Mouse (Mus musculus): ENCODE data around the gene Gm21994. TPM values are rescaled to one million over a fixed set of nuclear protein-coding genes. Genes with fewer than 3 reads are reported as not detected.
"Not testable (repeated sequence)": the region's sequence is repeated elsewhere in the genome, so short reads cannot be mapped to it uniquely, and the experiment has no call there.

Gene Gm21994
- total RNA-seq (2022): 10 to 100 TPM in 2 of 4 experiments, 1 to 10 TPM in 2; 6.2 to 11.5 (median 9.0) TPM

- DNase-seq (ENCODE audit: low spot score in 2 of 2): not testable (repeated sequence)
These were observed at the start of gene Gm21994 for GRCm38 (mm10) chr2:150255491-150255890. Gene Gm21994 (minus strand): TSS chr2:150255591.

GRCm38 (mm10) chr2:150299096-150299495 lies 43.7 kb upstream of the Gm21994 start:
- DNase-seq (ENCODE audit: low spot score in 2 of 2): no peak

DNA sequence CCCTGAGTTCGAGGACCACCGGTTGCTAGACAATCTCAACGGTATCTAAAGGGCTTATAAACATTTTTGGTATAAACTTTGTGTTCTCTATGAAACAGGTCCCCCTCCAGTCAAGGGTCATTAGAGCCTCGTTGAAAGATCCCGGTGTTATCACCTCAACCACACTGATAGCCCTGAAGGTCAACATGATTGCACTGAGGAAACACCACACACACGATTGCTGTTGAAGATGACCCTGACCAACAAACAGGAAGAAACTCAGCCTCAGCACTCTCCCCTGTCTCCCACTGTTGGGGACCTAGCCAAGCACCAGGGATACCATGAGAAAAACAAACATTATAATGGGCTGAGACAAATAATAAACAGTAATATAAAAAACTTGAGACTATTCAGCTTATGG lies 38.3 kb upstream of the Gm21994 start:
- no peak for DNase-seq (ENCODE audit: low spot score in 2 of 2)

- not testable (repeated sequence) for DNase-seq (ENCODE audit: low spot score in 2 of 2)
These were observed 1.9 kb upstream of the Gm21994 start, which contains the start of gene Gm14124 for GRCm38 (mm10) chr2:150257291-150257690. Gene Gm14124 (plus strand): TSS chr2:150257517.

- not testable (repeated sequence) for DNase-seq (ENCODE audit: low spot score in 2 of 2)
These were observed 1.5 kb upstream of the Gm21994 start for GRCm38 (mm10) chr2:150256861-150257260.

GRCm38 (mm10) chr2:150243211-150243610 lies 12.2 kb downstream of the Gm21994 start:
- no peak for DNase-seq (ENCODE audit: low spot score in 2 of 2)

GRCm38 (mm10) chr2:150223263-150223662 lies 32.1 kb downstream of the Gm21994 start:
- not testable (repeated sequence) for DNase-seq (ENCODE audit: low spot score in 2 of 2)

DNA sequence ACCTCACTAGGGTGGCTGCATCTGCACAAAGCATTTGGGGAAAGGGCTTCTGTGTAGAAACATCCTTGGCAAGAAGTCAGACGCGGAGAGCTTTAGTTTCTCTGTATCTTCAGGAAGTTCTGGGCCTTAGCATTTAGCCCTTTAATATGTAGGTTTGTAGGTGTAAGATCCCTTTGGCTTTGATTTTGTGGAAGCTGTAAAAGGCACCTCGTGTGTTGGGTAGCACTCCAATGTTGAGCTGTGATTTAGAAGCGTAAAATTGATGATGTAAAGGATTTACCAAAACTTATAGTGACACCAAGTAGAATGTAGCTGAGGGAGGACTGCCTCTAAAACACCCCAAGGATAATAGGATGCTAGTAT lies 37.0 kb downstream of the Gm21994 start:
- not testable (repeated sequence) for DNase-seq (ENCODE audit: low spot score in 2 of 2)

DNA sequence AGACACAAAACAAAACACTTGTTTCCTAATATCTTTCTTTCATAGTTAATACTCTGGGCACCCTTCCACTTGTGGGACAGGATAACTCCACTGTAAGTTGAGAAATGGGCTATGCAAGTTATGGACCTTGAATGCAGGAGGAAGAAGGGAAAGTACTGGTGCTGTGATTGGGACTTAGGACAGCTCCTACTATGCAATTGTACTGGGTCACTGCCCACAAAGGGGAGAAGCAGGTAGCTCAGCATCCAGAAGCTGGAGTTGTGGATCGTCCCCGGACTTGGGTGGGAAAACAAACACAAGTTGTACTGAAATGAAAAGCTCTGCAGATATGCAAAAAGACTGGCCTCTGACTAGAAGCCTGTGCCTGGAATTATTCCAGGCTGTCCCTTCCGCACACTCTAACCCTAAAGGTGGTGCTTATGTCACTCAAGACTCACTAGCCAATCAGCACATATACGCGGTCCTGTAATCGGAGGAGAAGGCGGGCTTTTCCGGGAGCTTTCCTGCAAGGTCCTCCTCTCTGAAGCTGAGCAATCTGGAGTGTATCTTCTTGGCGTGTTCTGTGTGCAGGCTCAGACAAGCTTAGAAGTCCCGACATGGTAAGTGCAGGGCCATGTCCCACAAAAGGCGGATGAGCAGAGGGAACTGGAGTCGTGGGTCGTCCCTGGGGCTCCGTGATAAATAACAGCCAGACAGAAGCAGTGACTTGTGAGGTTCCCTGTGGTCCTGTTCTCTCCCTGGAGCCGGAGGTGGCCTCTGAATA lies 37.6 kb downstream of the Gm21994 start, which contains the start of gene Zfp937:
Gene Zfp937, plus strand, starts transcription at position 474 of the 763 bp plus-strand sequence.
- DNase-seq (ENCODE audit: low spot score in 2 of 2): peak; percentile 85

Other genes starting within 250 kb of the Gm21994 start
- gene Zfp120, start 118.9 kb downstream of the Gm21994 start, total RNA-seq (2022): 10 to 100 TPM in 3 of 4 experiments, 1 to 10 TPM in 1; 9.8 to 14.7 (median 13.2) TPM
- not detected for gene Gm10770, start 75.9 kb downstream of the Gm21994 start, total RNA-seq (2022)
- gene Gm14139, start 73.8 kb downstream of the Gm21994 start, total RNA-seq (2022): not detected
- 10 to 100 TPM in 3 of 4 experiments, 1 to 10 TPM in 1; 9.6 to 13.2 (median 11.5) TPM for gene Zfp937, start 37.5 kb downstream of the Gm21994 start, total RNA-seq (2022)
- gene Gm14124, start 1.9 kb upstream of the Gm21994 start, total RNA-seq (2022): under 1 TPM; 0.11 to 0.54 (median 0.26) TPM
- gene Gm10130, start 68.1 kb upstream of the Gm21994 start, total RNA-seq (2022): 1 to 10 TPM in 2 of 4 experiments, not detected in 2; 1.9 to 2.1 TPM
- 10 to 100 TPM; 10.5 to 11.8 (median 11.0) TPM for gene 3300002I08Rik, start 107.2 kb upstream of the Gm21994 start, total RNA-seq (2022)
- 10 to 100 TPM in 1 of 4 experiments, 1 to 10 TPM in 3; 8.3 to 10.0 (median 8.9) TPM for gene Zfp442, start 195.9 kb upstream of the Gm21994 start, total RNA-seq (2022)
- gene Zfp345, start 229.5 kb upstream of the Gm21994 start, total RNA-seq (2022): under 1 TPM in 3 of 4 experiments, not detected in 1; 0.12 to 0.55 (median 0.36) TPM

All from layer of hippocampus, adult 8-10 months (tissue).